Mouse (Mus musculus): ENCODE results near the gene Slc2a6. TPM values are rescaled to one million over a fixed set of nuclear protein-coding genes. Genes with fewer than 3 reads are reported as not detected.

The Slc2a6 gene
- total RNA-seq, 2 experiments from 2014 or later: 21.5 to 27.5 TPM

Other genes starting within 250 kb of the Slc2a6 start
- not detected for gene Abo, start 163.0 kb downstream of the Slc2a6 start, total RNA-seq (2021)
- 10 to 100 TPM; 27.1 to 29.1 TPM for gene Surf6, start 125.1 kb downstream of the Slc2a6 start, total RNA-seq (2021)
- 10 to 100 TPM; 42.5 to 49.2 TPM for gene Med22, start 117.3 kb downstream of the Slc2a6 start, total RNA-seq (2021)
- gene Rpl7a, start 117.2 kb downstream of the Slc2a6 start, total RNA-seq (2021): 100 to 1,000 TPM; 228 to 233 TPM
- gene Surf2, start 111.6 kb downstream of the Slc2a6 start, total RNA-seq (2021): 10 to 100 TPM; 35.3 to 39.9 TPM
- 100 to 1,000 TPM; 106 to 118 TPM for gene Surf1, start 111.5 kb downstream of the Slc2a6 start, total RNA-seq (2021)
- gene Surf4, start 94.1 kb downstream of the Slc2a6 start, total RNA-seq (2021): 10 to 100 TPM; 44.9 to 52.7 TPM
- not detected for gene Stkld1, start 94.0 kb downstream of the Slc2a6 start, total RNA-seq (2021)
- 10 to 100 TPM; 55.5 to 66.5 TPM for gene Rexo4, start 63.6 kb downstream of the Slc2a6 start, total RNA-seq (2021)
- gene Adamts13, start 54.6 kb downstream of the Slc2a6 start, total RNA-seq (2021): 1 to 10 TPM; 1.3 to 2.7 TPM
- 10 to 100 TPM; 46.8 to 47.0 TPM for gene Cacfd1, start 18.1 kb downstream of the Slc2a6 start, total RNA-seq (2021)
- gene Mymk, start 44.2 kb upstream of the Slc2a6 start, total RNA-seq (2021): under 1 TPM; 0.52 to 1.00 TPM
- gene Adamtsl2, start 51.4 kb upstream of the Slc2a6 start, total RNA-seq (2021): 10 to 100 TPM; 15.5 to 21.8 TPM
- 100 to 1,000 TPM in 1 of 2 experiments, 10 to 100 TPM in 1; 98.9 to 107 TPM for gene Fam163b, start 114.5 kb upstream of the Slc2a6 start, total RNA-seq (2021)
- gene Dbh, start 137.2 kb upstream of the Slc2a6 start, total RNA-seq (2021): under 1 TPM; 0.23 to 0.26 TPM
- gene Sardh, start 220.3 kb upstream of the Slc2a6 start, total RNA-seq (2021): 1 to 10 TPM; 6.3 to 6.7 TPM

Data from left cerebral cortex, adult 18-20 months (tissue).